Mouse (Mus musculus): ENCODE results near the gene Hlcs.

The Hlcs gene

GRCm38 (mm10) chr16:94094251-94095108 lies 218.9 kb downstream of the Hlcs start:
- DNase-seq (ENCODE audit: low spot score): no peak

GRCm38 (mm10) chr16:94093151-94093863 lies 220.1 kb downstream of the Hlcs start:
- no peak for DNase-seq (ENCODE audit: low spot score)

GRCm38 (mm10) chr16:94092511-94093150 lies 220.7 kb downstream of the Hlcs start:
- no peak for DNase-seq (ENCODE audit: low spot score)

DNA sequence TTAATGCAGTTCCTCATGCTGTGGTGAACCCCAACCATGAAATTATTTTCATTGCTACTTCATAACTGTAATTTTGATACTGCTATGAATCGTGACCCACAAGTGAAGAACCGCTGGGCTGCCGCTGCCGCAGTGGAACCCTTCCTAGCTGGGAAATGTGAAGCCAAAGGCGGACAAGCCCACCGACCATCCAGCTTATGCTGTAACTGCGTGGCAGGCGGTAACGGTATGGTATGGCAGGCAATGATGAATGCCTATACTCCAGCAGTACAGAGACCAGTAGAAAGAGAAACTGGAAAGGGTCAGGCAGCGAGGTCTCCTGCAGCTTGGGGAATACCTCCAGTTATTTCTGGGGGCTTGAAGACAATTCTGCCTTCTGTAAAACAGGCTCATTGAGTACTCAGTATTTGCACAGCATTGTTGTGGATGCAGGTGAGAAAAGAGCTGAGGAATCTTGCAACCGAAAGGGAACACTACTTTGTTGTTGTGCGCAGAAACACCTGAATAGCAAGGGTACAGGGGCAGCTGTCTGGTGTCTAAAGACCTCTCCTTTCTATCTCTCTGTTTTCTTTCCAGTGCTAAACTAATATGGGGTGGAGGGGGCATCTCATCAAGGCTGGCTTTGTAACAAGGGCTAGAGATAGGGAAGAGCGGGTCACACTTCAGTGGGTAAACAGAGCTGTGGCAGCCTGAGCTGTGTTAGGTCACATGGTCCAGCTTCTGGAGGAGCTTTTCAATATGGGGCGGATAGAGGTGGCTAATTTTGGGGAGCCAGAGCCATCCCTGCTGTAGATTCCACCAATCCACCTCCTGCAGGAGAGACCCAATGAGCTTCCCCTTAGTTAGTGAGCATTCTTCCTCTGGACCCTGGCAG lies 224.3 kb downstream of the Hlcs start:
- DNase-seq (ENCODE audit: low spot score): no peak

DNA sequence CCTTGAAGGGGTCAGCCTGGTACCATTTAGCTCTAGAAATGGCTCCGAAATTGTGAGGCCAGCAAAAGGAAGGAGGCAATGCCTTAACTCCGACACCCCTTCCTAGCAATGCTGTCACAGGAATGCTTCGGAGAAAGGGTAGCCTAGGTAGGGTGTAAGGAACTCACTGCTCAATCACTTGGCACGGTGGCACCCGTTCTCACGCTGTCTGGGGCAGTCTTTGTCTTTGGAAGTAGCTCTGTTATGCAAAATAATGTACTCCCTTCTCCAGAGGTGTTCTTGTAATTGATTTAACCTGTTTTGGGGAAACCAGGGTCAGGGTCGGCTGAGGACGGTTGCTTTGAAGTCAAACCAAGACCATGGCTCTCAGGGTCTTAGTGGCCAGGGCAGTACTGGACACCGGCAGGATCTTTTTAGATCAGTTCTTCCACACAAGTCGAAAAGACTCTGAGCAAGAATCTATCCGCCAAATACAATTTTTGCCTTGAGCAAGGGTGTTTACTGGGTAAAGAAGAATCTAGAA lies 225.1 kb downstream of the Hlcs start:
- DNase-seq (ENCODE audit: low spot score): no peak

DNA sequence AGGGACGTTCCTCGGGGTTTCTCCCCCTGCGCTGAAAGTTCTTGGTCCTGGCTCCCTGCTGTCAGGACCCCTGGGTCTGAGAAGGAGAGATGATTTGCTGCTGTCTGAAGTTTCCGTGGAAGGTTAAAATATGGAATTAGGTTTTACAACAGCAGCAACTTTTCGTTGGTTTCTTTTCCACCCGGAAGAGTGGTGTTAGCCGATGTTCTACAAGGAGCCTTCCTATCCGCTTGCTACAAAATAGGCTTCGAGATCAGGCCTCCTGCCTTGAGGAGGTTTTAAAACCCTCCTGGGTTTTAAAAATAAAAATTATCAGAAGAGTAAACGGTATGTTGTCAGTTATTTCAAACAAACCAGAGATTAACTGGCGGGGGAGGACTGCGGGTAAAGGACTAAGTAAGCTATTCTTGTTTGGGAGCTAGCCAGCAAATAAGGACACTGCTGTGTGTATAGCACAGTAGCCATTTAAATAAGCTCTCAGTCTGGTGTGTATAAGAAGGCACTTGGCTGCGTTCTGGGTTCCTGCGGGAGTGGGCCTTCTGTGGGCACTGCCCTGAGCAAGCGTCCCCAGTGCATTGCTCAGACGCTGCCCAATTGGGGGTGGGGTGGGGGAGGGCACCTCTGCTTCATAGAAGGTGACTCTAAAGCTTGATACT lies 225.7 kb downstream of the Hlcs start:
- DNase-seq (ENCODE audit: low spot score): no peak

DNA sequence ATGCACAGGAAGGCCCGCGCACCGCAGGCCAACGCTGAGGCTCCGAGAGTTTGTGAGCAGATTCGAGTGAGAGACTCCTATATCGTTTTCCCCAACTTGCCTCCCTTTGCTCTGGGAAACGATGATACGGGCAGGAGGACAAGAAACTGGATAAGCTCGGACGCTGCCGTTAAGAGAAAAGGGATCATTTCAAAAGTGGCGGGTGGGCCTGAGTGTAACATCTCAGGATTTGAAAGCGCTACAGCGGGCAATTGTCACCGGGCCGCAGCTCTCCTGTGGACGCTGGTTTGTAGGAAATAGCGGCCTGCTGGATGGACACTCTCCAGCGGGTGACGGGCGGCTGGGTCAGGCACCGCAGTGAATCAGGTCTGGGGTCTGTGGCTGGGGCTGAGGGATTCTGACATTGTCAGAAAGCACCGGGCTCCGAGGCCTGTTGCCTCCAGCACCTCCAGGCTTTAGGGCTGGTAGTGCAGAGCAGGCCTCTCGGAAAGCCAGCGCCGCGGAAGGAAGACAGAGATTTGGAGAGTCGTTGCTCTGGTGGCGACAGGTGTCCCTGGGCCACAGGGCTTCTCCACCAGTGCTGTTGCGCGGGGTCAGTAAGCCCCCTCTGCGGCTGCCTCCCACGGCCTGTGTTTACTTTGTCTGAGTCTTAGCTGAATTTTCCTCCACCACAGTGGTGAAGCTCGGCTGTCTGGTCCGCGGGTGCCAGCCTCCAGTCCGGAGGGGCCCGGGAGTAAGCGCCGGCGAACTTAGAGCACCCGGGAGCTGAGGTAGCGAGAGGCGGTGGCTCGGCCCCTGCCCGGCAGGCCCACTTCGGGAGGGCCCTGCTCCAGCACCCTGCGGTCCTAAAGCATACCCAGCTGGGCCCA lies 226.4 kb downstream of the Hlcs start:
- no peak for DNase-seq (ENCODE audit: low spot score)

DNA sequence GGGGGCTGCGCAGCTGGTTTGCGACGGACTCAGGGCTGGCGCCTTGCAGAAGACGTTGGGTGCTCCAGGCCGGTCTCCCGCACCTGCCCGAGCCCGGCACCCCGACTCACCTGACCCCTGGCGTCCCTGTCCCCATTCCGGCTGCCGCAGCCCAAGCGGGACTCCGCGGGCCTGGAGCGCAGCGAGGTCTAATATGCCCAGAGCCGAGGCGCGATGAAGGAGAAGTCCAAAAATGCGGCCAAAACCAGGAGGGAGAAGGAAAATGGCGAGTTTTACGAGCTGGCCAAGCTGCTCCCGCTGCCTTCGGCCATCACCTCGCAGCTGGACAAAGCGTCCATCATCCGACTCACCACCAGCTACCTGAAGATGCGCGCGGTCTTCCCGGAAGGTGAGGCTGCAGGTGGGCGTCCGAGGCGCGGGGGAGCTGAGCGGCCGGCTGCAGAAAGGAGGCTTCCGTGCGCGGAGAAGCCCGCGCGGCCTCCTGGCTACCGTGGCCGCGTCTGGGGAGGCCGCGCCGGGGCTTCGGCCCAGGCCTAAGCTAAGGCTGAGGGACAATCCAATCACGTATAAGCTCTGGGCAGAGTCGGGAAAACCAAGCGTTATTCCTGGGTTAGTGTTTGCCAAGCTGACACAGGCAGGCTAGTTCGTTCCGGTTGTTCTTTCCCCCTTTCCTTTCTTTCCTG lies 227.6 kb downstream of the Hlcs start:
- DNase-seq (ENCODE audit: low spot score): no peak

DNA sequence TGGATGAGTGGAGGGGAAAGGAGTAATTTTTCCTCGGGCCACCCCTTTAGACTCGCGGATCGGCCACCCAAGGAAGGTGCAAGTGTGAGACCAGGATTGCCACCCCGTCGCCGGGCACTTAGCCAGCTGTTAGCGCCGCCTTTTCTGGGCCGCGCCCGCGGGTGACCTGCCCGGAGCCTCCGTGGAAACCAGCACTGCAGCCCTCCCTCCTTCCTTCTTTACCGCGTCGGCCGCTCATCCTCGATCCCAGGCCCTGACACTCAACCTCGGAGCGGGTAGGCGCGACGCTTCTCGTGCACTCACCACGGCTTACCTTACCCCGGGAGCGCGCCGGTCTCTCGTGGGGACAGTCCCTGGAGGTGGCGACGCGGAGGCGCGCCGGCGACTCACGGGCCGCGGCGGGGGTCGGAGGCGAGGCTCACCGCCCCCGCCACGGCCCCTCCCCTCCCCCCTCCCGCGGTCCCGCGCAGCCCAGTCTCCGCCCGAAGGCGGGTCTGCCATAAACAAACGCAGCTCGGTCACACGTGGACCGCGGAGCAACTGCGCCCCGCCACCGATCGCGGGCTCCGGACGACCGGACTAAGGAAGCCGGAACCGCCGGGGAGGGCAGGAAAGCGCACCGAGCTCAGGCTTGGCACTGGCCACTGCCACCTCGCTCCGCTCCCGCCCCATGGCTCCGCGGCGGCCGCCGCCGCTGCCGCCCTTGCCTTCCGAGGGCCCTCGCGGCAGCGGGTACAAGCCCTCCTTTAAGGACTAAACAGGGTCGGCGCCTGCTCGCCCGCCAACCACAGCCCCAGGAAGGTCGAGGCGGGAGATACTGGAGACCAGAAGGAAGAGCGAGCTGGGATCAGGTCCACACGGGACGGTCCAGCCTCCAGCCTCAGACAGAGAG lies 228.4 kb downstream of the Hlcs start, which contains the start of gene Sim2:
Gene Sim2, plus strand, starts transcription at position 221 of the 892 bp plus-strand sequence.
- DNase-seq (ENCODE audit: low spot score): no peak

- no peak for DNase-seq (ENCODE audit: low spot score)
Observed at GRCm38 (mm10) chr16:94083848-94084525, 229.4 kb downstream of the Hlcs start.

GRCm38 (mm10) chr16:94082960-94083847 lies 230.2 kb downstream of the Hlcs start:
- no peak for DNase-seq (ENCODE audit: low spot score)

GRCm38 (mm10) chr16:94081996-94082708 lies 231.2 kb downstream of the Hlcs start:
- DNase-seq (ENCODE audit: low spot score): no peak

GRCm38 (mm10) chr16:94081596-94081995 lies 231.8 kb downstream of the Hlcs start:
- DNase-seq (ENCODE audit: low spot score): no peak

DNA sequence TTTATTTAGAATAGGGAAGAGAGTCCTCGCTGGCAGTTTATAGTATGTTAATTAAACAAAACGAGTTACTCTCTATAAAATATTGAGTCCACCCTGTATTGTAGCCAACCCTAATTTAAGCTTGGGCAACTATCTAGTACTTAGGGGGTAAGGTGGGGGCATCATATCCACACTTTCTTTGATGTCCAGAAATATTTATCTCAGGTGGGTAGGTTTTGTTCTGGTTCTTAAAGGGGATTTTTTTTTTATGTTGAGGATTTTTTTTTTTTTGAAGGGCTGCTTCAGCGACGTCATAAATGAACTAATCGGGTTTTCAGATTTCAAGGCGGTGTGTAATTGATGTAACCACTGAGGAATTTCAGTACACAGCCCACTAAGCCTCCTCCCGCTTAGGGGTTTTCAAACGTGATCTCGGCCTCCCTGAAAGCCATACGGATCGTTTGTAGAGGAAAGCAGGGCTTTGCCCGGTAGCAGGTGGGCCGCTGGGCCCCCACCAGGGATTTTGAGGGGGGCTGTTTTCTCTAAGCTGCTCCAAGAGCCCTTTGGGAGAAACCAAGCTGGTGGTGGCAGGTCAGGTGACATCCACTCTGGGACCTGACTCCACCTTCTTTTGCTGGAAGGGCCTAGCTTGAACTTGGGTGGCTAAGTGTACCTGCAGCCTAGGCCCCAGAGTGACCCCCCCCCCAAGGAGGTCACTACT lies 233.4 kb downstream of the Hlcs start:
- no peak for DNase-seq (ENCODE audit: low spot score)

DNA sequence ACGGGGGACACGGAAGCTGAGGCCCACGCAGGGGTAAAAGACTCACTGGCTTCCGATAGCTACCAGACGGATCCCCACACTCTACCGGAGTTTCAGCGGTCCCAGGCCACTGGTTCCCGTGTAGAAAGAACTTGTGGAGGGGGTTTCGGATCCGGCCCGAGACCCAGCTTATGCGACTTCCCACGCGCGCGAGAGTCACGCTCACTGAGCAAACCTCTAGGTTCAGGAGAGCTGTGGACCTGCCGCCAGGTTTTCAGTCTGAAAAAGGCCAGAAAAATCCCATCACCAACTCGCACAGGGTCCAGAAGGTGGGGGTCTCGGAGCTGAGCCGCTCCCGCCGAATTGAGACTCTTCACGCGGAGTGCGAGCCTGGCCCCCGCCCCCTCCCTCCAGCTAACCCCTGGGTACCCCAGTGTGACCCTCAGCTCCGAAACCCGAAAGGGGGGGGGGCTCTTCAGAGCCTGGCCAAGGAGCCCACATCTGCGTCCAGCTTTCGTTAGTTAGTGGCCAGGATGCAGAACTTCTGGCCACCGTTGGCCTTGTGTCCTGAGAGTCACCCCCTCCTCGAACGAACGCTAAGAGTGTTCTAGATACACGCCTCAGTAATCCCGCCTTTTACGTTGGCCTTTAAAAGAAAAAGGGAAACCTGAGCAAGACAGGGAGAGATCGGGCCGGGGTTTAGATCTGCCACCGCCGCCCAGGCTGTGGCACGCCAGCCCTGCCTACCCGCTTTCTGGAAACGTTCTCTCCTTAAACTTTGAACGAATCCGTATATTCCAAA lies 234.1 kb downstream of the Hlcs start:
- DNase-seq (ENCODE audit: low spot score): no peak

Data from layer of hippocampus, adult 11-12 months (tissue).